ENCODE assay signal across 26 mouse cellular contexts in the genomic region with DNA sequence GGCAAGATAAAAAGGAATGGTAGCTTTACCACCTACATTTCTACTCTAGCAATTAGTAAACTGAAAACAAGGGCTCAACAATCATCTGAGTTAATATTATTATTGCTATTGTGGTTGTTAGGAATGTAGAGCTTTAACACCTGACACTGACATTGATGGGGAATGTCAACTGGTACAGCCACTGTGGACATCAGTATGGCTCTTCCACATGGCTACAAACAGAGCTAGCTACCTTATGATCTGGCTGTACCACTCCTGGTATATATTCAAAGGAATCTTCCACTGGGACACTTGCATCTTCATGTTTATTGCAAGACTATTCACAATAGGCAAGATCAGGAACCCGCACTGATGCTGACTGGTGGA.
A peak's percentile ranks its signal among the peaks of the same experiment; 100 is the strongest.
DNase-seq lines count a peak whose midpoint lies in the region; ATAC-seq and TF ChIP-seq lines count a peak whose summit lies in the region.
"Had no signal": no experiment of that assay in that cellular context is flagged by ENCODE, and none has a peak within 500 bp of the region (broad histone marks: within the 10 kb centered on the region; RNA-seq: fewer than 3 reads in every experiment).

No protein-coding gene starts in this region.

- ATAC-seq in forebrain, postnatal 0 days = no peak
- no peak for ATAC-seq in forebrain, embryonic 16.5 days
- ATAC-seq in limb, embryonic 15.5 days (ENCODE audit: insufficient number of reproducible peaks, low FRiP score, low TSS enrichment, low read depth) = no peak
- ATAC-seq in midbrain, embryonic 13.5 days = no peak
- no peak for ATAC-seq in midbrain, postnatal 0 days (ENCODE audit: low FRiP score)
- ATAC-seq: forebrain, embryonic 15.5 days; hindbrain, embryonic 16.5 days; liver, embryonic 12.5 days; liver, postnatal 0 days; midbrain, embryonic 15.5 days had no signal

- DNase-seq in forebrain, postnatal 0 days = no peak
- DNase-seq in limb, embryonic 10.5 days (ENCODE audit: low spot score) = no peak
- no peak for DNase-seq in midbrain, postnatal 0 days (ENCODE audit: low spot score)
- DNase-seq in urinary bladder, postnatal 4 days (ENCODE audit: low spot score in 2 of 2) = no peak
- DNase-seq: adrenal gland, postnatal 14 days; cerebellum, adult 11 months; cerebellum, adult 9-10 months; embryo, embryonic 11 days; kidney, adult 18-20 months; kidney, postnatal 25 days; liver, postnatal 0 days; right cerebral cortex, postnatal 4 days had no signal

- no peaks in the 10 kb centered on the region for H3K4me1 ChIP-seq in forebrain, postnatal 0 days (ENCODE audit: insufficient read depth)
- no peaks in the 10 kb centered on the region; the same call in 1 of the 2 replicates for H3K4me1 ChIP-seq in forebrain, embryonic 16.5 days (replicated peaks; ENCODE audit: control insufficient read depth, insufficient read depth, low read length)
- peaks cover 14% of the 10 kb centered on the region for H3K4me1 ChIP-seq in limb, embryonic 15.5 days
- peaks cover 30% of the 10 kb centered on the region for H3K4me1 ChIP-seq in limb, embryonic 10.5 days
- peaks cover 35% of the 10 kb centered on the region for H3K4me1 ChIP-seq in midbrain, embryonic 13.5 days (replicated peaks)
- H3K4me1 ChIP-seq in midbrain, postnatal 0 days (ENCODE audit: insufficient read depth, low read length) = no peaks in the 10 kb centered on the region; the same call in 1 of the 2 replicates

- no peaks in the 10 kb centered on the region for H3K27me3 ChIP-seq in forebrain, postnatal 0 days (ENCODE audit: insufficient read depth, low read length)
- no peaks in the 10 kb centered on the region for H3K27me3 ChIP-seq in forebrain, embryonic 16.5 days (replicated peaks; ENCODE audit: control insufficient read depth, insufficient read depth, low read length)
- H3K27me3 ChIP-seq in limb, embryonic 15.5 days = no peaks in the 10 kb centered on the region
- no peaks in the 10 kb centered on the region for H3K27me3 ChIP-seq in limb, embryonic 10.5 days (ENCODE audit: low read depth, poor library complexity, severe bottlenecking)
- H3K27me3 ChIP-seq in midbrain, embryonic 13.5 days = no peaks in the 10 kb centered on the region
- no peaks in the 10 kb centered on the region for H3K27me3 ChIP-seq in midbrain, postnatal 0 days (ENCODE audit: insufficient read depth, low read length)
- H3K27me3 ChIP-seq: embryonic facial prominence, embryonic 13.5 days; forebrain, embryonic 15.5 days; kidney, embryonic 15.5 days; limb, embryonic 13.5 days; liver, embryonic 12.5 days; midbrain, embryonic 15.5 days; neural tube, embryonic 12.5 days had no signal

- H3K9ac ChIP-seq in forebrain, postnatal 0 days = no peak overlapping the region
- H3K9ac ChIP-seq in forebrain, embryonic 16.5 days (replicated peaks; ENCODE audit: low read depth, low read length) = no peak overlapping the region
- H3K9ac ChIP-seq in limb, embryonic 15.5 days = no peak overlapping the region
- H3K9ac ChIP-seq in midbrain, embryonic 13.5 days (replicated peaks) = no peak overlapping the region
- no peak overlapping the region for H3K9ac ChIP-seq in midbrain, postnatal 0 days (replicated peaks; ENCODE audit: low read length, poor library complexity, severe bottlenecking)
- H3K9ac ChIP-seq: embryonic facial prominence, embryonic 13.5 days; forebrain, embryonic 15.5 days; kidney, embryonic 15.5 days; limb, embryonic 13.5 days; liver, embryonic 12.5 days; liver, postnatal 0 days; midbrain, embryonic 15.5 days; neural tube, embryonic 12.5 days had no signal

- H3K27ac ChIP-seq in forebrain, postnatal 0 days (ENCODE audit: low read depth, low read length) = 0 out of 2 replicates have a peak overlapping the region, but pooled peaks have one; percentile 15
- H3K27ac ChIP-seq in forebrain, embryonic 16.5 days (ENCODE audit: low read length) = no peak overlapping the region
- H3K27ac ChIP-seq in limb, embryonic 15.5 days = 0 out of 2 replicates have a peak overlapping the region, but pooled peaks have one; percentile 4
- H3K27ac ChIP-seq in limb, embryonic 10.5 days = no peak overlapping the region
- peak overlapping the region; percentile 1; the same call in 1 of the 2 replicates for H3K27ac ChIP-seq in midbrain, embryonic 13.5 days
- H3K27ac ChIP-seq in midbrain, postnatal 0 days (ENCODE audit: low read depth, low read length) = no peak overlapping the region
- H3K27ac ChIP-seq: forebrain, embryonic 15.5 days; kidney, embryonic 15.5 days; left cerebral cortex, adult 2 months; limb, embryonic 13.5 days; liver, embryonic 12.5 days; midbrain, embryonic 15.5 days; neural tube, embryonic 12.5 days; stomach, postnatal 0 days had no signal

- no peak overlapping the region for H3K4me3 ChIP-seq in forebrain, postnatal 0 days (ENCODE audit: low read depth, low read length)
- no peak overlapping the region for H3K4me3 ChIP-seq in forebrain, embryonic 16.5 days (replicated peaks; ENCODE audit: low read length)
- no peak overlapping the region for H3K4me3 ChIP-seq in limb, embryonic 15.5 days
- H3K4me3 ChIP-seq in limb, embryonic 10.5 days = no peak overlapping the region
- no peak overlapping the region for H3K4me3 ChIP-seq in midbrain, embryonic 13.5 days (replicated peaks)
- H3K4me3 ChIP-seq in midbrain, postnatal 0 days (ENCODE audit: low read depth, low read length) = no peak overlapping the region
- H3K4me3 ChIP-seq: embryonic facial prominence, embryonic 13.5 days; erythroblast, embryonic 14.5 days; forebrain, embryonic 15.5 days; kidney, embryonic 15.5 days; left cerebral cortex, adult 2 months; limb, embryonic 13.5 days; liver, embryonic 12.5 days; midbrain, embryonic 15.5 days; neural tube, embryonic 12.5 days had no signal

- no peaks in the 10 kb centered on the region for H3K36me3 ChIP-seq in forebrain, postnatal 0 days (ENCODE audit: insufficient read depth)
- H3K36me3 ChIP-seq in forebrain, embryonic 16.5 days (ENCODE audit: control insufficient read depth, insufficient read depth) = no peaks in the 10 kb centered on the region
- no peaks in the 10 kb centered on the region for H3K36me3 ChIP-seq in limb, embryonic 15.5 days
- H3K36me3 ChIP-seq in limb, embryonic 10.5 days = 0 out of 2 replicates have a peak, but pooled peaks cover 2% of the 10 kb centered on the region
- H3K36me3 ChIP-seq in midbrain, embryonic 13.5 days = no peaks in the 10 kb centered on the region
- no peaks in the 10 kb centered on the region for H3K36me3 ChIP-seq in midbrain, postnatal 0 days (ENCODE audit: insufficient read depth, low read length)
- H3K36me3 ChIP-seq: embryonic facial prominence, embryonic 13.5 days; forebrain, embryonic 15.5 days; kidney, embryonic 15.5 days; liver, embryonic 12.5 days; midbrain, embryonic 15.5 days; neural tube, embryonic 12.5 days had no signal

- no peak for TF ChIP-seq CTCF in forebrain, postnatal 0 days (IDR thresholded peaks at IDR 0.05; ENCODE audit: low read depth)
- TF ChIP-seq CTCF in midbrain, postnatal 0 days (IDR thresholded peaks at IDR 0.05) = no peak

- H3K4me2 ChIP-seq in forebrain, postnatal 0 days (ENCODE audit: low read depth) = no peak overlapping the region
- no peak overlapping the region for H3K4me2 ChIP-seq in forebrain, embryonic 16.5 days (ENCODE audit: low read length)
- no peak overlapping the region for H3K4me2 ChIP-seq in limb, embryonic 15.5 days
- H3K4me2 ChIP-seq in midbrain, embryonic 13.5 days (replicated peaks) = no peak overlapping the region
- no peak overlapping the region for H3K4me2 ChIP-seq in midbrain, postnatal 0 days (ENCODE audit: low read depth, low read length, poor library complexity, severe bottlenecking)
- H3K4me2 ChIP-seq: embryonic facial prominence, embryonic 13.5 days; forebrain, embryonic 15.5 days; kidney, embryonic 15.5 days; limb, embryonic 13.5 days; liver, embryonic 12.5 days; midbrain, embryonic 15.5 days; neural tube, embryonic 12.5 days had no signal

- 94% methylated on average over 1 of the region's 1 CpGs for WGBS in forebrain, postnatal 0 days
- WGBS in forebrain, embryonic 16.5 days = 85% methylated on average over 1 of the region's 1 CpGs
- WGBS in limb, embryonic 15.5 days = 69% methylated on average over 1 of the region's 1 CpGs
- WGBS in limb, embryonic 10.5 days = 98% methylated on average over 1 of the region's 1 CpGs
- WGBS in midbrain, embryonic 13.5 days = 87% methylated on average over 1 of the region's 1 CpGs
- 88% methylated on average over 1 of the region's 1 CpGs for WGBS in midbrain, postnatal 0 days

- no peaks in the 10 kb centered on the region for H3K9me3 ChIP-seq in forebrain, postnatal 0 days (ENCODE audit: low read length)
- no peaks in the 10 kb centered on the region for H3K9me3 ChIP-seq in forebrain, embryonic 16.5 days (ENCODE audit: control insufficient read depth, low read length)
- no peaks in the 10 kb centered on the region for H3K9me3 ChIP-seq in limb, embryonic 15.5 days
- H3K9me3 ChIP-seq in limb, embryonic 10.5 days (replicated peaks) = no peaks in the 10 kb centered on the region
- no peaks in the 10 kb centered on the region for H3K9me3 ChIP-seq in midbrain, embryonic 13.5 days
- no peaks in the 10 kb centered on the region for H3K9me3 ChIP-seq in midbrain, postnatal 0 days (ENCODE audit: low read length)
- H3K9me3 ChIP-seq: embryonic facial prominence, embryonic 13.5 days; forebrain, embryonic 15.5 days; kidney, embryonic 15.5 days; limb, embryonic 13.5 days; liver, embryonic 12.5 days; midbrain, embryonic 15.5 days; neural tube, embryonic 12.5 days had no signal

Comparison
In these comparisons a context has a peak if more than half of its experiments do, and no peak if none do; other contexts are left out.
1. H3K27ac ChIP-seq: peak in forebrain, postnatal 0 days (single experiment), limb, embryonic 15.5 days (single experiment) and midbrain, embryonic 13.5 days (single experiment); none in forebrain, embryonic 16.5 days (single experiment), limb, embryonic 10.5 days (single experiment) and midbrain, postnatal 0 days (single experiment).